Mouse (Mus musculus) adrenal gland, postnatal 36 days (tissue): Measurements from ENCODE around the gene Alb. TPM values are rescaled to one million over a fixed set of nuclear protein-coding genes. Genes with fewer than 3 reads are reported as not detected.
A peak's percentile ranks its signal among the peaks of the same experiment; 100 is the strongest.

Source experiments
- DNase-seq, 2 experiments: peaks; one replicate each; pipeline ENCODE4 v3.0.0; 2021; ENCODE audit warnings: mixed read lengths in 1 of 2
- long read RNA-seq, 2 experiments: library from polyadenylated mRNA; stranded (forward); transcript quantifications; one replicate each; pipeline ENCODE4 v2.0.0; 2021; ENCODE audit warnings: borderline sequencing depth in 2 of 2
- total RNA-seq, 2 experiments: library from RNA; stranded (reverse); gene quantifications; 2 replicates each; pipeline ENCODE4 v1.2.3; 2021

The Alb gene
- 10 to 100 TPM in 1 of 2 experiments, 1 to 10 TPM in 1; 4.4 to 24.0 TPM for total RNA-seq
- long read RNA-seq, experiment 1, partial matches to known transcripts = 3 of 7 reads
- long read RNA-seq, experiment 1, other reads (novel, unspliced or antisense) = 0 of 7 reads
- long read RNA-seq, experiment 2, transcript Alb-201 (15 exons, 2,034 nt) = major isoform, 35 of 42 reads
- long read RNA-seq, experiment 2, partial matches to known transcripts = 6 of 42 reads
- long read RNA-seq, experiment 2, other reads (novel, unspliced or antisense) = 1 of 42 reads

- no peak for DNase-seq
These were observed at the start of gene Alb for GRCm38 (mm10) chr5:90460619-90461018. Gene Alb, plus strand, starts transcription at chr5:90460897.

- peak in 1 of 2 experiments; percentile 9 for DNase-seq
These were observed 46.4 kb upstream of the Alb start for GRCm38 (mm10) chr5:90414142-90414924.

- no peak for DNase-seq
These were observed 45.8 kb upstream of the Alb start for GRCm38 (mm10) chr5:90414925-90415295.

GRCm38 (mm10) chr5:90424625-90425024 lies 36.1 kb upstream of the Alb start:
- DNase-seq = no peak

- DNase-seq = no peak
These were observed 35.5 kb upstream of the Alb start for GRCm38 (mm10) chr5:90425191-90425590.

GRCm38 (mm10) chr5:90431053-90431452 lies 29.6 kb upstream of the Alb start:
- DNase-seq = no peak

GRCm38 (mm10) chr5:90439157-90439556 lies 21.5 kb upstream of the Alb start:
- no peak for DNase-seq

GRCm38 (mm10) chr5:90447577-90447976 lies 13.1 kb upstream of the Alb start:
- no peak for DNase-seq

GRCm38 (mm10) chr5:90449961-90450360 lies 10.7 kb upstream of the Alb start:
- no peak for DNase-seq

- no peak for DNase-seq
These were observed 8.0 kb upstream of the Alb start for GRCm38 (mm10) chr5:90452711-90453110.

GRCm38 (mm10) chr5:90457241-90457640 lies 3.5 kb upstream of the Alb start:
- no peak for DNase-seq

- no peak for DNase-seq
These were observed 2.0 kb upstream of the Alb start for GRCm38 (mm10) chr5:90458727-90459126.

GRCm38 (mm10) chr5:90466806-90467205 lies 6.1 kb downstream of the Alb start:
- DNase-seq = no peak

GRCm38 (mm10) chr5:90467245-90467644 lies 6.5 kb downstream of the Alb start:
- DNase-seq = peak in 1 of 2 experiments; percentile 1

- no peak for DNase-seq
These were observed 10.1 kb downstream of the Alb start for GRCm38 (mm10) chr5:90470836-90471235.

- DNase-seq = no peak
These were observed 13.2 kb downstream of the Alb start for GRCm38 (mm10) chr5:90473902-90474301.

GRCm38 (mm10) chr5:90474369-90474768 lies 13.7 kb downstream of the Alb start:
- DNase-seq = peak; percentile 8 to 18

- no peak for DNase-seq
These were observed 16.0 kb downstream of the Alb start for GRCm38 (mm10) chr5:90476741-90477140.

- no peak for DNase-seq
These were observed 16.8 kb downstream of the Alb start for GRCm38 (mm10) chr5:90477308-90478140.

GRCm38 (mm10) chr5:90478886-90479285 lies 18.2 kb downstream of the Alb start:
- no peak for DNase-seq

- no peak for DNase-seq
These were observed 24.9 kb downstream of the Alb start for GRCm38 (mm10) chr5:90485597-90485996.

GRCm38 (mm10) chr5:90488323-90488722 lies 27.6 kb downstream of the Alb start:
- no peak for DNase-seq

- DNase-seq = no peak
These were observed 29.8 kb downstream of the Alb start, which contains the start of gene Afp for GRCm38 (mm10) chr5:90490518-90490917. Gene Afp, plus strand, starts transcription at chr5:90490737.
